Mouse (Mus musculus): Measurements from ENCODE around the gene Supt7l. TPM values are rescaled to one million over a fixed set of nuclear protein-coding genes. Genes with fewer than 3 reads are reported as not detected.

Supt7l gene
- polyA plus RNA-seq, 1 experiment, result 16.2 TPM

- Histone ChIP-seq H3K4me3 (ENCODE audit: insufficient read depth, low read length) (peak within 1 kb of the TSS; percentile 92), H3K4me1 (ENCODE audit: control insufficient read depth, insufficient read depth, low read length) (peaks cover 7% of the 10 kb centered on the region), H3K27ac (ENCODE audit: insufficient read depth, low read depth, low read length) (no peak within 1 kb of the TSS)
- TF ChIP-seq POLR2A (IDR thresholded peaks at IDR 0.05; ENCODE audit: borderline replicate concordance, low read depth, low read length), result no peak
- no peak for TF ChIP-seq CTCF (IDR thresholded peaks at IDR 0.05; ENCODE audit: low read depth, low read length)
These were observed 32.9 kb downstream of the Supt7l start, which contains the start of gene Gpn1 for GRCm38 (mm10) chr5:31494513-31495297. Gene Gpn1, plus strand, starts transcription at chr5:31494741.

GRCm38 (mm10) chr5:31492031-31492430 is 35.6 kb downstream of the Supt7l start:
- Histone ChIP-seq H3K4me1 (ENCODE audit: control insufficient read depth, insufficient read depth, low read length) (peaks cover 14% of the 10 kb centered on the region), H3K27ac (ENCODE audit: insufficient read depth, low read depth, low read length) (no peak overlapping the region), H3K4me3 (ENCODE audit: insufficient read depth, low read length) (no peak overlapping the region)
- TF ChIP-seq POLR2A (IDR thresholded peaks at IDR 0.05; ENCODE audit: borderline replicate concordance, low read depth, low read length), result no peak
- TF ChIP-seq CTCF (IDR thresholded peaks at IDR 0.05; ENCODE audit: low read depth, low read length), result no peak

- TF ChIP-seq POLR2A (IDR thresholded peaks at IDR 0.05; ENCODE audit: borderline replicate concordance, low read depth, low read length) (no peak), CTCF (IDR thresholded peaks at IDR 0.05; ENCODE audit: low read depth, low read length) (no peak)
- Histone ChIP-seq H3K4me1 (ENCODE audit: control insufficient read depth, insufficient read depth, low read length) (peaks cover 8% of the 10 kb centered on the region), H3K4me3 (ENCODE audit: insufficient read depth, low read length) (no peak overlapping the region), H3K27ac (ENCODE audit: insufficient read depth, low read depth, low read length) (no peak overlapping the region)
These were observed 38.4 kb downstream of the Supt7l start for GRCm38 (mm10) chr5:31489116-31489769.

- TF ChIP-seq POLR2A (IDR thresholded peaks at IDR 0.05; ENCODE audit: borderline replicate concordance, low read depth, low read length), result no peak
- TF ChIP-seq CTCF (IDR thresholded peaks at IDR 0.05; ENCODE audit: low read depth, low read length), result no peak
- Histone ChIP-seq H3K4me3 (ENCODE audit: insufficient read depth, low read length) (no peak overlapping the region), H3K27ac (ENCODE audit: insufficient read depth, low read depth, low read length) (no peak overlapping the region), H3K4me1 (ENCODE audit: control insufficient read depth, insufficient read depth, low read length) (peaks cover 8% of the 10 kb centered on the region)
These were observed 39.7 kb downstream of the Supt7l start for GRCm38 (mm10) chr5:31487889-31488288.

- no peak within 1 kb of the TSS for H3K27ac ChIP-seq (ENCODE audit: insufficient read depth, low read depth, low read length)
- no peak within 1 kb of the TSS for H3K4me3 ChIP-seq (ENCODE audit: insufficient read depth, low read length)
- TF ChIP-seq POLR2A (IDR thresholded peaks at IDR 0.05; ENCODE audit: borderline replicate concordance, low read depth, low read length) (no peak), CTCF (IDR thresholded peaks at IDR 0.05; ENCODE audit: low read depth, low read length) (no peak)
- H3K4me1 ChIP-seq (ENCODE audit: control insufficient read depth, insufficient read depth, low read length), result peaks cover 8% of the 10 kb centered on the region
These were observed 42.2 kb downstream of the Supt7l start, which contains the start of gene 4930548H24Rik for GRCm38 (mm10) chr5:31485440-31485839. Gene 4930548H24Rik, plus strand, starts transcription at chr5:31485740.

- Histone ChIP-seq H3K27ac (ENCODE audit: insufficient read depth, low read depth, low read length) (no peak overlapping the region), H3K4me1 (ENCODE audit: control insufficient read depth, insufficient read depth, low read length) (no peaks in the 10 kb centered on the region), H3K4me3 (ENCODE audit: insufficient read depth, low read length) (no peak overlapping the region)
- TF ChIP-seq CTCF (IDR thresholded peaks at IDR 0.05; ENCODE audit: low read depth, low read length) (no peak), POLR2A (IDR thresholded peaks at IDR 0.05; ENCODE audit: borderline replicate concordance, low read depth, low read length) (no peak)
These were observed 47.1 kb downstream of the Supt7l start for GRCm38 (mm10) chr5:31480536-31480935.

- Histone ChIP-seq H3K4me1 (ENCODE audit: control insufficient read depth, insufficient read depth, low read length) (peaks cover 12% of the 10 kb centered on the region), H3K4me3 (ENCODE audit: insufficient read depth, low read length) (no peak overlapping the region), H3K27ac (ENCODE audit: insufficient read depth, low read depth, low read length) (no peak overlapping the region)
- peak; percentile 41 for TF ChIP-seq CTCF (IDR thresholded peaks at IDR 0.05; ENCODE audit: low read depth, low read length)
- no peak for TF ChIP-seq POLR2A (IDR thresholded peaks at IDR 0.05; ENCODE audit: borderline replicate concordance, low read depth, low read length)
These were observed 57.3 kb downstream of the Supt7l start for GRCm38 (mm10) chr5:31470334-31470733.

GRCm38 (mm10) chr5:31469711-31470110 is 57.9 kb downstream of the Supt7l start:
- H3K4me1 ChIP-seq (ENCODE audit: control insufficient read depth, insufficient read depth, low read length), result peaks cover 12% of the 10 kb centered on the region
- TF ChIP-seq CTCF (IDR thresholded peaks at IDR 0.05; ENCODE audit: low read depth, low read length) (no peak), POLR2A (IDR thresholded peaks at IDR 0.05; ENCODE audit: borderline replicate concordance, low read depth, low read length) (no peak)
- no peak overlapping the region for H3K27ac ChIP-seq (ENCODE audit: insufficient read depth, low read depth, low read length)
- H3K4me3 ChIP-seq (ENCODE audit: insufficient read depth, low read length), result no peak overlapping the region

- Histone ChIP-seq H3K4me1 (ENCODE audit: control insufficient read depth, insufficient read depth, low read length) (peaks cover 12% of the 10 kb centered on the region), H3K4me3 (ENCODE audit: insufficient read depth, low read length) (no peak overlapping the region), H3K27ac (ENCODE audit: insufficient read depth, low read depth, low read length) (peak overlapping the region; percentile 67)
- TF ChIP-seq POLR2A (IDR thresholded peaks at IDR 0.05; ENCODE audit: borderline replicate concordance, low read depth, low read length) (0 out of 2 replicates have a peak, but pooled peaks have one; percentile 23), CTCF (IDR thresholded peaks at IDR 0.05; ENCODE audit: low read depth, low read length) (no peak)
These were observed 59.8 kb downstream of the Supt7l start for GRCm38 (mm10) chr5:31467798-31468197.

Other genes starting within 250 kb of the Supt7l start
- gene Ift172, start 236.7 kb downstream of the Supt7l start, polyA plus RNA-seq (2012; ENCODE audit: insufficient read depth, insufficient read length, missing spikeins), result 36.9 and 45.0 TPM in 2 replicates
- gene Fndc4, start 231.7 kb downstream of the Supt7l start, polyA plus RNA-seq (2012; ENCODE audit: insufficient read depth, insufficient read length, missing spikeins), result not detected in 2 replicates
- not detected in 2 replicates for gene Gckr, start 230.4 kb downstream of the Supt7l start, polyA plus RNA-seq (2012; ENCODE audit: insufficient read depth, insufficient read length, missing spikeins)
- gene Zfp512, start 75.4 kb downstream of the Supt7l start, polyA plus RNA-seq (2012; ENCODE audit: insufficient read depth, insufficient read length, missing spikeins), result 24.8 and 34.2 TPM in 2 replicates
- not detected in 2 replicates for gene 4930548H24Rik, start 42.1 kb downstream of the Supt7l start, polyA plus RNA-seq (2012; ENCODE audit: insufficient read depth, insufficient read length, missing spikeins)
- 13.8 and 17.3 TPM in 2 replicates for gene Gpn1, start 33.1 kb downstream of the Supt7l start, polyA plus RNA-seq (2012; ENCODE audit: insufficient read depth, insufficient read length, missing spikeins)
- 37.2 and 44.5 TPM in 2 replicates for gene Slc4a1ap, start 812 bp downstream of the Supt7l start, polyA plus RNA-seq (2012; ENCODE audit: insufficient read depth, insufficient read length, missing spikeins)
- 131 and 193 TPM in 2 replicates for gene Mrpl33, start 69.1 kb upstream of the Supt7l start, polyA plus RNA-seq (2012; ENCODE audit: insufficient read depth, insufficient read length, missing spikeins)
- gene Rbks, start 169.8 kb upstream of the Supt7l start, polyA plus RNA-seq (2012; ENCODE audit: insufficient read depth, insufficient read length, missing spikeins), result 12.3 and 12.4 TPM in 2 replicates
- 64.1 and 69.4 TPM in 2 replicates for gene Babam2, start 169.9 kb upstream of the Supt7l start, polyA plus RNA-seq (2012; ENCODE audit: insufficient read depth, insufficient read length, missing spikeins)

Data from bone marrow macrophage, adult 2 months (primary cell).